Mouse (Mus musculus): ENCODE data around the gene Pard3.
A peak's percentile ranks its signal among the peaks of the same experiment; 100 is the strongest.

Gene Pard3

DNA sequence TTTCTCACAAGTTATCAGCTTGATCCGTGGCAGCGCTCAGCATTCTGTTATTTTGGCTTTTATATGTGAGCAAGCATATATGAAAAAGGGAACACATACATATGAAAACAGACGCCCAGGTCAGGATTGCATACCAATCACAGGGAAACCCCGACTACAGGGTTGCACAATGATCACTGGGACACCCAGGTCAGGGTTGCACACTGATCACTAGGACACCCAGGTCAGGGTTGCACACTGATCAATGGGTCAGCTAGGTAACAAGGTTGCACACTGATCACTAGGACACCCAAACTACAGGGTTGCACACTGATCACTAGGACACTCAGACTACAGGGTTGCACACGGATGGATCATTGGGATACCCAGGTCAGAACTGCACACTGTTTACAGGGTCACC lies 228.6 kb downstream of the Pard3 start:
- DNase-seq (ENCODE audit: low spot score), result no peak

DNA sequence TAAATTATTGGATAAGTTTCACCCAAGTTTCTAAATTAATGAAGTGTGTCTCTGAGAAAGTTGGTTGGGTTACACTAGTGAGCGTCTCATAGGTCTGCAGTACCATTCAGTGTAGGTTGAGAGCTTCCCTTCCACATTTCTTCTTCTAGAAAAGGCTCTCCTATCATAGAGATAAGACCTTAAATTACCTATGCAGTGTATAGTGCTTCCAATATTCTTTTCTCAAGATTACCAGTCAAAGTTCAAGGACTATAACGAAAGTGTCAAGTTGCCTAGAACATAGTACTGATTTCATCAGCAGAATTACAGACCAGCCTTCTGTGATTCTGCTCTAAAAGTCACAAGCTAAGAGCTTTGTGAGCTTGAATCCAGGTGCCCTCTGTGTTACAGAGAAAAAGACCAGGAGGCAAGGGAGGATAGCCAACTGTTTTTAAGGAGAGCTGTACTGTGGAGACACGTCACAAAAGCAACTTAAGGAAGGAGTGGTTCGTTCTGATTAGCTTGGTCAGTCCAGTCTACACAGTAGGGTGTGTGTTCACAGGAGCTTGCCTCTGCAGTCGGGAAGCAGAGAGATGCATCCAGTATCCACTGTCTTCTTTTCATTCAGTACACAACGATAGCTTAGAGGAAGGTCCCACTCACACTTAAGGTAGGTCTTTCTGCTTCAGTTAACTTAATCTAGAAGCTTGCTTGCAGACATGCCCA lies 229.5 kb downstream of the Pard3 start:
- no peak for DNase-seq (ENCODE audit: low spot score)

DNA sequence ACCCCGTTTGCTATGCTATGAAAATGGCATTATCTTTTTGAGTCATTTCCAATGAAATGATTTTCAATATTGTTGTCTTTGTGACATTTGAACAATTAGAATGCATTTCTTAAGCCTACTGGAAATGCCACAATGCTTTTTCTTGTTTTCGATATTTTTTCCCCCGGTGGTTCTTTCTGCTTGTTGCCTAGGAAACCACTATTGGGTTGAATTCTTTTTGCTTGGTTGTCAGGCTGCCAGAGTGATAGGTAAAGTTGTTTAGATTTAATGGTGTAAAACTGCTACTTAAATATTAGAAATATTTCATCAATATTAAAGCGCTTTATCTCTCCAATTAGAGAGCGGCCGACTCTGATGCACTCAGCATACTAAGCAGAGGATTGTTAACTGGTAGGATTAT lies 230.4 kb downstream of the Pard3 start:
- DNase-seq (ENCODE audit: low spot score), result no peak

DNA sequence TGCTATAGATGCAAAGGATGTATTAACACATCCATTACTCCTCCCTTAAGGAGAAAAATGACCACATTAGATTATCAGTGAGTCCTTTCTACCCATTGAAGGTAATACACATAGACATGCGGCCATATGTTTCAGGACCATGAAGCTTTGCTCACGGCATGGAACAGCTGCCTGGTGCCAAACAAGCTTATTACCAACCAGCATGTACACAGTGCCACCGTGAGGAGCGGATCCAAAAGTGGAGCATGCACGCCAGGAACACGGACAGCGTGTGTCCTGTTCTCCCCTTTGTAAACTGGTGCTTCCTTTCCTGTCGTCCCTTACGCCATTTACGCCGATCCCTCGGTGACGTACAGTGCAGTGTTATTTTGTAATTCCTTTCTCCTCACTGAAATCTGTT lies 232.2 kb downstream of the Pard3 start:
- DNase-seq (ENCODE audit: low spot score), result no peak

DNA sequence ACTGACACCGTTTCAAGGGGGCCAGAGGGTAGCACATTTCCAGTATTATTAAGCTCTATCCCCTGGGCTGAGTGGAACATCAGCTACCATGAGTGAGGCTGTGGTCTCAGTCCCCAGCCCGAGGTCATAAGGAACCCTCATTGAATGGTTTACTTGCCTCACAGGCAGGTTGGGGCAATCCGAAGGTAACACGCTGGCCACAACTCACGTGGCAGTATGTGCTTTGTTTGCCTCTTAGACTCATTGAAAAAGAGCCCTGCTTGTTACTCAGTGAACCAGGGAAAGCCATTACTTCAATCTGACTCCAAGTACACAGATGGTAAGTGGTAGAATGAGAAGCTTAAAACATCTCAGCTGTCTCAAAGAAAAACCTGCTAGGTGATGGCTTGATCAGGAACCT lies 236.8 kb downstream of the Pard3 start:
- DNase-seq (ENCODE audit: low spot score), result no peak

DNA sequence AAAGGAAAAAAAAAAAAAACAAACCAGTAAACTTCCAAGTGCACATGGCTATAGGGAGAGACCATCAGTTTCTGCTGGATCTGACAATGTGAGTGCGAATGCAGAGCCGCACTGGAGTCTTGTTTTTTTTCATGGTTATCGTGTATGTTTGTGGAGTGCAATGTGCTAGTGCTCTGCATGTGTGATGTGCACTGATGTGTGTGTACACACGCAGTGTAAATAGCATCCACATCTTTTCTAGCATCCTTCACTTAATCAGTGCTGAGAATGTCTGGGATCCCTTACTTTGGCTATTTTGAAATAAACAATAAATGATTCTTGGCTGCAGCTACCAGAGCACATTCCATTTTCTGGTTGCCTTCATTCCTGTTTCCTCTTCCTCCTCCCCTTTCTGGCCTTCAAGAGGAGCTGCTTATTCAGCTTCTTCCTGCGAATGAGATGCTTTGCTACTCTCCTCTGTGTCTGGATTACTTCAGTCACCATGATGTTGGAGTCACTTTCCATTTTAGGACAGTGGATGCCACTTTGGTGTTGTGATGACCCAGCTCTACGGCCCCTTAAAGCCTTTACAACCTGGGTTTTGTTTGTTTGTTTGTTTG lies 239.3 kb downstream of the Pard3 start:
- no peak for DNase-seq (ENCODE audit: low spot score)

DNA sequence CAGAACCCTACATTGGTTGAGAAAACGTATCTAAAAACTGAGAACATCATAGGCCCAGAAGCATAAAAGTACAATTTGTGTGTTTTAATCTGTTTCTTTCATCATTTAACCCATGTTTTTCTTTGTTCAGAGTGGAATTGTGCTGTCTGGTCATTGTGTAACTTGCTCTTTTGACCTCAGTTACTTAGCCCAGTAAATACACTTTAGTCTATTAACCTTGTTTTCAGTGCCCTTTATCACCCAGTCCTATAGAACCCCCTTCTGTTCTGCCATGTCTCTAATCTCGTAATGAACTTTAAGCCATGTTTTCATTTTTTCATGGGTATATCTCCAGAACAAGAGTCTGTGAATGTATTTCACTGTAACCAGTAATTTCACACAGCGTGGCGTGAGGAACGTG lies 243.3 kb downstream of the Pard3 start:
- DNase-seq (ENCODE audit: low spot score), result no peak

DNA sequence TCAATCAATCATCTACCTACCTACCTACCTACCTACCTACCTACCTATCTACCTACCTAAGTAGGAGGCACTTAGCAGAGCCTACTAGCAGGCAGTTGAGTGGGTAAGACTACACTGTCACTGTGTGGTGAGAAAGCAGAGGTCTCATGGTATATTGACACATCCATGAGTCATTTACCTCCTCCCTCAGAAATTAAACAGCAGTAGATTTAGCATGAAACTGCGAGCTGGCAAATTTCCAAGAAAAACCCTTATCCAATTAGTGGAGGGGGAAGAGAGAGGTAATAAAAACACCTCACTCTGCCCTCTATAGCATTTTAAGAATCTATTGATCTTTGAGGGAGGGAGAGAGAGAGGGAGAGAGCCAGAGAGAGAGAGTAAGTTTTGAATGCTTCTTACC lies 245.7 kb downstream of the Pard3 start:
- DNase-seq (ENCODE audit: low spot score), result no peak

DNA sequence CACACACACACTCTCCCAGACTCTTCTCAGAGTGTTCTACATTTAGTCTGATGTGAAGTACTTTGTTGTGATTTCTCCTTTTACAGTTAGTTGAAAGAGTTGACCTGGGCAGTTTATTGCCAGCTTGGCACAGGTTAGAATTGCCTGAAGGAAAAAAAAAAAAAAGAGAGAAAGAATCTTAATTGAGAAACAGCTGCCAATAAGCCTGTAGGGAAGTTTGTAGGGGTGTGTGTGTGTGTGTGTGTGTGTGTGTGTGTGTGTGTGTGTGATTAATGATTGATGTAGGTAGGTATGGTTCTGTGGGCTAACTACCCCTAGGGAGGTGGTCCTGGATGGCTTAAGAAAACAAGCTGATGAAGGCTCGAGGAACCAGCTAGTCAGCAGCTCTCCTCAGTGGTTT lies 252.1 kb downstream of the Pard3 start:
- DNase-seq (ENCODE audit: low spot score), result no peak

DNA sequence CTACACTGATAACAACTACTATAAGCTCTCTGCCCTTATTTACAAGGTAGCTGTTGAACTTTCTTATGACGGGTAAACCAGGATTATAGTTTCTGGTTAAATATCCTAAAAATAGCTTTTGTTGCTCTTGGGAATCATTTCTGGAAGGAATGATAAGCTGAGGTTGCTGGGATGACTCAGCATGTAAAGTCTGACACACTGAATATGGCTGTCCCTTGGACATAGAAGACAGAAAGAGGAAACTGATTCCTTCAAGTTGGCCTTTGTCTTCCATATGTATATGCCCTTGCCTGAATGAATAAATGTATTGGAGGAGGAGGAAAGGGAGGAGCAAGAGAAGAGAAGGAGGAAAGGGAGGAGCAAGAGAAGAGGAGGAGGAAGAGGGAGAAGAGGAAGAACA lies 254.2 kb downstream of the Pard3 start:
- no peak for DNase-seq (ENCODE audit: low spot score)

DNA sequence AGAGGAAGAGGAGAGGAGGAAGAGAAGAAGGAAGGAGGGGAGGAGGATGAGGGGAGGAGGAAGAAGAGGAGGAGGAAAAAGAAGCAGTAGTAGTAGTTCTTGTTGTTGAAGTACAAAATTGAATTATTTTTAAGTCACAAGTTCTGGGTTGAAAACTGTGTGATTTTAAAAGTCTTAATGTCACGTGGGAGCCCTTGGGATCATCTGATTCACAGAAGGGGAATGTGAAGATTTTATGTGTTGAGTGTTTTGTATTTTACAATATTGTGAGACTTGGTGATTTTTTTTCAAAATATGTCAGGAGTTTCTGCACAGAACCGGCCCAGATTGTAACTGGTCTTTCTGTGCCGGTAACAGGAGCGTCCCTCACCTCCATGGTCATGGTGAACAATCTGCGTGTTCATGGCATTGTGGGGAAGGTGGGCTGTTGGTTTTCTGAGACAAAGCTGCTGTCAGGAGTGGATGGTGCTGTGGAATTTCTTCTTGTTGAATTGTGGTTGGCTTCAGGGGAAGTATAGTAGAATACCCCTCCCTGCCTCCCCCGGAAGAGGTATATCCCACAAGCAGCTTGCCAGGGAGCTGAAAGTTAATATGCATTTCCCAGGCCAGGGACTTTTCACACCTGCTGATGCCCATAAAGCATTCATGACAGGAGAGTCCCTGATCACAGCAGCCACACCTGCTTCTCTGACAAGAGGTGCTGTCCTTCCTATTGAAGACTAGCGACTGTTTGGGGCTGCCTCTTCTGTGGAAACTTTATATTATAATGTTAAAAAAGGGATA lies 254.9 kb downstream of the Pard3 start:
- no peak for DNase-seq (ENCODE audit: low spot score)

DNA sequence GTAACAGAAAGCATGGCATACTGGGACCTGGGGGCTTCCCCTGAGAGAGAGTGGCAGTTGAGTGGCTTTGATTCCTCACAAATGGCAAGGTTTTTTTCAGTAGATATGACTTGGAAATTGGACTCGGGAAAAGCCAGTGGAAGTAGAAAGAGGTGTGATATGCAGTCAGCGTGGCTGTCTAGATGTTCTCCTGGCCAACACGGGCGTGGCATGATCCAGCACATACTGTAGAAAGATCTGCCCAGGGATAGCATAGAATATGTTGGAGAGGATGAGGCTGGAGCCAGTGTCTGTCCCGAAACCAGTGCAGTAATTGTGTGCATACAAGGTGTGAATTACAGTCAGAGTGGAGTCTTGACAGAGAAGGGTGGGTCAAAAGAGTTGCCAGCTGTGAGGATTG lies 257.2 kb downstream of the Pard3 start:
- no peak for DNase-seq (ENCODE audit: low spot score)

DNA sequence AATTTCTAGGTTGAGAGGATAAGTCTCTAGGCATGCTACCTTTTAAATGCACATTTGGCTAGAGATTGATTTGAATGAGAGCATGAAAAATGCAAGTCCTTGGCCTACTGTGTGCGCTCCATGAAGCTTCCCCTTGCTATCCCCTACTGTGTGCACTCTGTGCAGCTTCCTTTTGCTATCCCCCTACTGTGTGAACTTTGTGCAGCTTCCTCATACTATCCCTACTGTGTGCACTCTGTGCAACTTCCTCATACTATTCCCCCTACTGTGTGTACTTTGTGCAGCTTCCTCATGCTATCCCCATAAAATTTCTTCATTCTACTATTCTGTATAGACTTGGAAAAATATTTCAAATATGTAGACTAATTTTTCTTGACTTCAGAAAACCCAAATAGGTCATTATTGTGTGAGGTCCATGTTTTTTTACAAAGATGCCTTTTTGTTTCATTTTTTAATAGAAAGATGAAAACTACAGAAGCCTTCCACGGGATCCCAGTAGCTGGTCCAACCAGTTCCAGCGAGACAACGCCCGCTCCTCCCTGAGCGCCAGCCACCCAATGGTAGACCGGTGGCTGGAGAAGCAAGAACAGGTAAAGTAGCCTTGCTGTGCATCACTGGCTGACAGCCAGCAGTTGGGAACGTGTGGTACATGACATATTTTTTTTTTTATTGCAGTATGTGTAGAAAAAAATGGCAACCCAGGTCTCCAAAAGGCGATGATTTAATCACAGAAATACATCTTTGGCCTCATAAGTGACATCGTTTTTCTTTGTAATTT lies 260.1 kb downstream of the Pard3 start:
- DNase-seq (ENCODE audit: low spot score), result no peak

DNA sequence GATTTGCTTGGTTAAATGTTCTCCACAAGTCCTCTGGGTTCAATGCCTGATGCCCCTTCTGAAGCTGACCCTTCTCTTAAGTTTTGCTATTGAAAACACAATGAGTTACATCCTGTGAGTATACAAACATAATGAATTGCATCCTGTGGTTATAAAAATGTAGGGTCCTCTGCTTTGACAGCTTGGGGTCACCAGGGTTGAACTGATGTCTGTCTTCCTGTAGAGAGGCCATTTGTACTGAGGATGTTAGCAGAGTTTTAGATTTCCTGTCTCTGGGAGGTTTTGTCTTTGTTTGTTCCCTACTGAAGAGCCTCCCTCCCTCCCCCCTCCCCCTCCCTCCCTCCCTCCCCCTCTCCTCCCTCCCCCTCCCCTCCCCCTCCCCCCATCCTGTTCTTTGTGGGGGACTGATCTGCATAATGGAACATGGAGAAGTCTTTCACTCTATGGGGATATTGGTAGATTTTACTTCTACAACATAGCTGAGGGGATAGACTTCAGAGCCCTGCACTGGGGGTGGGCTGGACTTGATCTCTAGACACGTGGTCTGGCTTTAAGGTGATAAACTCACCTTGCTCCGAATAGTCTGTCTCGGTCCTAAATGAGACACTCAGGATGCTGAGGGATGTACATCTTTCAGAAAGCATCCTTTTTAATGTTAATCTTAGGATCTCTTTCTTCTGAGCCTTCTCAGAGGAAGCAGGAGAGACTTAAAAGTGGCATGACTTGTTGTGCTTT lies 261.3 kb downstream of the Pard3 start:
- DNase-seq (ENCODE audit: low spot score), result no peak

DNA sequence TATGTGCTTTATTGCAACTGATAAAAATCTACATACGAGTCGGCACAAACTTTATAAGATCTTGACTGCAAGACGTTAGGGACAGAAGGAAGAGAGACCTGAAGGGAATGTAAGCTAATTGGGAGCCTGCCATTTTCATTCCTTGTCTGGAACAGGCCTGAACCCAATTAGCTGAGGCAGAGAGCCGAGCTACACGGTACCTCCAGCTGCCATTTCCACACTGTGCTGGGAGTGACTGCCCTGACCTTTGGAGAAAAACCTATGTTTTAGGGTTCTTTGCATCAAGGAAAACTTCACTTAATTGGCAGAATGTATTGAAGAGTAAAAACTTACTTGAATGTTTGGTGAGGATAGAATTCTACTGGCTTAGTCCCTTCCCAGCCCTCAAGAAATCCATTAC lies 262.1 kb downstream of the Pard3 start:
- DNase-seq (ENCODE audit: low spot score), result no peak

DNA sequence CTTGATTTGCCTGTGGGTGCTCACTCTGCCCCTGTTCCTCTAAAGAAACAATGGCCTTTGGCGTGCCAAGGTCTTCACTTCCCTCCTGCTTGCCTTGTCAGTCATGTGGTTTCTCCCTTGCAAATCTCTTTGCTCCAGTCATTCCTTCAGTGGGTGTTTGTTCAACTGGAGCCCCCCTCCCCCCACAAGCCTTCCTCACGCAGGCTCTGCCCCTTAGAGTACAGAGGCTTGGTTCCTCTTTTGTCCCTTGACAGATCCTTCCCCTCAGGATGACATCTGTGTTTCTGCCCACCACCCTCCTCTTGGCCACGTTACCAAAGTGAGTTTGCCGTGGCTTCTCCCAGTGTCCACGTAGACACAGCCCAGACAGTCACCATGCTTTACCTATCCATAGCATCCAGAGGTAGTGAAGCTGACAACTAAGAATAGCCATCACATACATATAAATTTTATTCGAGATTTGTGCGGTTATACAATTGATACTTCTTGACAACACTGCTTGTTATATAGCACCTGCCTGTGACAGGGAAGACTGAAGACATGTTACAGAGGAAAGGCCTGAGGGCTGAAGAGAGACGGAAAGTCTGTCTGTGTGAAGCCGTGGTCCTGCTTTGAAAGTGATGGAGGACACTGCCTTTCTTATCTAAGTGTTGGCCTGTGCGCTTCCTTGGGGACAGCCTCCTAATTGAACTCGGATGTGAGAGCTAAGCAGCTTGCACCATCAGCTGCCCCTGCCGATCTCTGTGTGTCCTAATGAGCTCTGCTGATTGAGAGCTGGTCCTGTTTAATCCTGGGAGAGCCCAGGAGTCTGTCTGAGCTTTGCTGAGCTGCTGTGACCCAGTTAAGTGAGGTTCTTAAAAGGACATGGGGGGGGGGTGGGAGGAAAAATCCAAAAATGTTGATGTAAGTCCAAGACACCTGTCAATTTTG lies 266.8 kb downstream of the Pard3 start:
- no peak for DNase-seq (ENCODE audit: low spot score)

DNA sequence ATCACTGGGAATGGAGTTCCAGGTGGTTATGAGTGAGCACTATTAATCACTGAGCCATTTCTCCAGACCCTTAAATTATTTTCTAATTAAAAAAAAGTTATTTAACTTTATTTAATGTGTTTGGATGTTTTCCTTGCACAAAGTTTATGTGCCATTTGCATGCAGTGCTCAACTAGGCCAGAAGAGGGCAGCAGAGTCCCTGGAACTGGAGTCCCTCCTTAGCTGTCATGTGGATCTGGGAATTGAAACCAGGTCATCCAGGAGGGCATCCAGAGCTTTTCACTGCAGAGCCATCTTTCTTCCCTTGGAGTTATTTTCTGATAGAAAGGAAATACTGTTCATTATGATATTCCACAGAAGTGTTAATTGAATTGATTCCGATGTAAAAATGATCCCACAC lies 268.1 kb downstream of the Pard3 start:
- peak; percentile 54 for DNase-seq (ENCODE audit: low spot score)

DNA sequence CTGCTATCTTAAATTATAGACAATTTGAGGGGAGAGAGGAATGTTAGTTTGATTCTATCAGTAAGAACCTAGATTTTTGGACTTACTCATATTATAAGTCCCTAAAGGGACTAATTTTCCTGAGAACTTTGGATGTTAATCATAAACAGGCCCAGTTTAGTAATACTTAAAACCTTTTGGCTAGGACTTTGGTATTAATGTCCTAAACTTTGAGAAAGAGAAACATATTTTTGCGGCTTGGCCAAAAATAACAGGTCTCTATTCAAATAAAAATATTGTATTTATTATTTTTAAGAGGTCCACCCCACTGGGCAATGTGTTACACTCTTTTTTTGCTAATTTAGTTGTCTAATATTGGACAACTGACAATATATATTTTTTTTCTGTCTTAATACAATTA lies 271.5 kb downstream of the Pard3 start:
- DNase-seq (ENCODE audit: low spot score), result no peak

DNA sequence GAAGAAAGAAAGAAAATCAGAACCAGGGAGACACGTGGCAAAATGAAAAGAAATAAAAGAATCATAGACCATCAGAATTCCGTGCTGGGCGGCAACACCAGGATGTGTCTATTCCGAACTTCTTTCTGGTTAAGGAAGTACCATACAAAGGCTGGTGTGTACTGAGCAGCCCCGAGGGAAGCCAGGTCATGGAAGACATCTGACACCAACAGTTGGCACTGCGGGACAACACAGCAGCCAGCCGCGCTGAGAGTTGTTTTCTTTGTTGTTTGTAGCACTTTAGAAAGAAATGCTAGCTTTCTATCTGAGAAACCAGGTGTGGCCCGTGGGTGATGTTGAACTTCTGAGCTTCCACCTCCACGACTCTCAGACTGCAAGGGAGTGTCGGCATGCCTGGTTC lies 274.5 kb downstream of the Pard3 start:
- DNase-seq (ENCODE audit: low spot score), result no peak

DNA sequence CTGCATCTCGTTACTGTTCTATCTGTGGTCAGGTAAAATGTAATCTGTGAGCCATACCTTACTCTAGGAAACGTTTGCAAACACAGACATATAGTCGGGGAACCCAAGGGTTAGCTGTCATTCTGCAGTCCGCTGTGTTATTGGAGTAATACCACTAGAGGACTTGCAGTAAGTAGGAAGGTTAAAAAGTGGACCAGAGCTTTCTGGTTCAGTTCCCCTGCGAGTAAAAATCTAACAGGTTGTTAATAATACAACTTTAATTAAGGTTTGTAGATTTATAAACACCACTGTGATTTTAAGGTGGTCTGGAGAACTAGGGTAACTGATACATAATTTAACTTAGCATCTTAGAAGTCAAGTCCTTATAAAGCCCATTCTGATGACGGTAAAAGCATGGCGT lies 277.4 kb downstream of the Pard3 start:
- no peak for DNase-seq (ENCODE audit: low spot score)

DNA sequence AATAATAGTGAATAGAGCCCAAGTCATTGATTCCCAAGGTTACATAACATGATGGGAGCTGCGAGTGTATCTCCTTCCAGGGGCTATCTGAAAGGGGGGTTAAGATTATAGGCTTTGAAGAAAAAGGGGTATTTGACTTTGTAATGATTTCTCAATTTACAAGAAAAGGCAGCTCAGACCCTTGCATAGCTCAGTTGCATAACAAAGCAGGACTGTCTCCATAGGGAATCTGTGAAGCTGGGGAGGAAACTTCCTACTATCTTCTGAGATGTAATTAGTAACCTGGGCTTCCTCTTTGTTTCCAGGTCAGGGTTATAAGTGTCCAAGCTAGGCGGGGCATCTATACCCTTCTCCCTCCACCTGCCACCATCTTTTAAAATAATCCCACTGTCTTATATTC lies 279.4 kb downstream of the Pard3 start:
- DNase-seq (ENCODE audit: low spot score), result no peak

Data from layer of hippocampus, adult 11-12 months (tissue).